Mouse (Mus musculus) cerebellum, postnatal 36 days (tissue): ENCODE measurements around the gene Bivm.

ENCODE experiments used
- DNase-seq, 2 experiments: peaks; one replicate each; pipeline ENCODE4 v3.0.0; 2021 to 2022; ENCODE audit warnings: mixed read lengths in 2 of 2

The Bivm gene

GRCm38 (mm10) chr1:44178086-44178485, 59.3 kb downstream of the Bivm start:
- DNase-seq: no peak

GRCm38 (mm10) chr1:44186396-44186795, 67.6 kb downstream of the Bivm start:
- DNase-seq: no peak
